Mouse (Mus musculus) forebrain, postnatal 0 days (tissue): ENCODE data around the gene Alpk1. TPM values are rescaled to one million over a fixed set of nuclear protein-coding genes. Genes with fewer than 3 reads are reported as not detected.

ENCODE experiments used
- ATAC-seq: fragments of 200-750 bp; cut with Nextera tagmentation; 2 replicates; pipeline ENCODE4 v1.8.0; 2017; ENCODE audit warnings: mild to moderate bottlenecking, moderate library complexity
- DNase-seq: peaks from one replicate; pipeline ENCODE4 v3.0.0-alpha.2; 2015
- H3K27ac ChIP-seq: fragments of 300-500 bp; sonication (generic); 2 replicates; pipeline ENCODE4 v1.5.1; 2014; ENCODE audit warnings: low read depth, mild to moderate bottlenecking, antibody characterized with exemption, low read length, moderate library complexity, mixed read lengths
- H3K27me3 ChIP-seq: fragments of 300-500 bp; sonication (generic); 2 replicates; pipeline ENCODE4 v1.6.1; 2014; ENCODE audit warnings: mild to moderate bottlenecking, low read length, mixed read lengths; ENCODE audit not compliant: insufficient read depth
- H3K36me3 ChIP-seq: fragments of 300-500 bp; sonication (generic); 2 replicates; pipeline ENCODE4 v1.6.1; 2014; ENCODE audit warnings: mild to moderate bottlenecking, moderate library complexity; ENCODE audit not compliant: insufficient read depth
- H3K4me1 ChIP-seq: fragments of 300-500 bp; sonication (generic); 2 replicates; pipeline ENCODE4 v1.6.1; 2014; ENCODE audit warnings: antibody characterized with exemption; ENCODE audit not compliant: insufficient read depth
- H3K4me2 ChIP-seq: fragments of 300-500 bp; sonication (generic); 2 replicates; pipeline ENCODE4 v1.6.1; 2014; ENCODE audit warnings: low read depth, mild to moderate bottlenecking, moderate library complexity
- H3K4me3 ChIP-seq: fragments of 300-500 bp; sonication (generic); 2 replicates; pipeline ENCODE4 v1.5.1; 2014; ENCODE audit warnings: low read depth, low read length, mixed read lengths
- H3K9ac ChIP-seq: fragments of 300-500 bp; sonication (generic); 2 replicates; pipeline ENCODE4 v1.6.1; 2014; ENCODE audit warnings: mild to moderate bottlenecking
- H3K9me3 ChIP-seq: fragments of 300-500 bp; sonication (generic); 2 replicates; pipeline ENCODE4 v1.6.1; 2016; ENCODE audit warnings: low read length
- CTCF ChIP-seq: sonication (generic); IDR thresholded peaks from 2 replicates; pipeline ENCODE4 v1.5.1; 2016; ENCODE audit warnings: antibody characterized with exemption, control low read depth, low read depth
- WGBS: fragments of 180-500 bp; shearing (Covaris S2); extraction: QIAGEN DNeasy Blood & Tissue Kit; methylation state at CpG from one replicate; pipeline ENCODE4 v1.1.7; 2014; 5-methylcytosine and 5-hydroxymethylcytosine counted together
- polyA plus RNA-seq: library from polyadenylated mRNA; unstranded; fragments of >200 nt; fragmentation: Nextera tagmentation; extraction: Ambion mirVana; gene quantifications from 2 replicates; pipeline ENCODE4 v1.2.1, GENCODE M21; 2015
- total RNA-seq: library from RNA; depleted of rRNA; stranded (reverse); fragments of >200 nt; gene quantifications from 2 replicates; pipeline ENCODE4 v1.2.3, GENCODE M21; 2014

Gene Alpk1
- total and polyA plus RNA-seq, 2 experiments from 2014 or later = 0.30 to 3.5 TPM

- TF ChIP-seq CTCF = no peak
- WGBS = 91% methylated on average over 9 of the region's 9 CpGs
- no peak overlapping the region for H3K27ac ChIP-seq
These were observed 594 bp upstream of the Alpk1 start for GRCm38 (mm10) chr3:127780921-127781320.

GRCm38 (mm10) chr3:127769146-127769545 lies 11.2 kb downstream of the Alpk1 start:
- ATAC-seq (no peak), DNase-seq (no peak)
- Histone ChIP-seq H3K9ac (no peak overlapping the region), H3K4me1 (no peaks in the 10 kb centered on the region), H3K4me2 (no peak overlapping the region), H3K36me3 (no peaks in the 10 kb centered on the region), H3K4me3 (no peak overlapping the region), H3K9me3 (no peaks in the 10 kb centered on the region), H3K27ac (no peak overlapping the region), H3K27me3 (no peaks in the 10 kb centered on the region)
- 90% methylated on average over 11 of the region's 11 CpGs for WGBS
- TF ChIP-seq CTCF = no peak

More at GRCm38 (mm10) chr3:127780921-127781320, 594 bp upstream of the Alpk1 start:
- 0 out of 2 replicates have a peak, but pooled peaks cover 4% of the 10 kb centered on the region for H3K4me1 ChIP-seq
- no peak overlapping the region for H3K4me2 ChIP-seq
- H3K9me3 ChIP-seq = no peaks in the 10 kb centered on the region
- H3K36me3 ChIP-seq = no peaks in the 10 kb centered on the region
- H3K27me3 ChIP-seq = no peaks in the 10 kb centered on the region
- no peak overlapping the region for H3K9ac ChIP-seq
- H3K4me3 ChIP-seq = no peak overlapping the region
- ATAC-seq (no peak), DNase-seq (no peak)

GRCm38 (mm10) chr3:127765971-127766370 lies 14.4 kb downstream of the Alpk1 start:
- H3K27ac ChIP-seq = no peak overlapping the region
- DNase-seq (no peak), ATAC-seq (no peak)
- no peak overlapping the region for H3K4me2 ChIP-seq
- no peaks in the 10 kb centered on the region for H3K27me3 ChIP-seq
- TF ChIP-seq CTCF = no peak
- no peaks in the 10 kb centered on the region for H3K4me1 ChIP-seq
- H3K36me3 ChIP-seq = no peaks in the 10 kb centered on the region
- H3K9me3 ChIP-seq = no peaks in the 10 kb centered on the region
- no peak overlapping the region for H3K9ac ChIP-seq
- 73% methylated on average over 3 of the region's 3 CpGs for WGBS
- no peak overlapping the region for H3K4me3 ChIP-seq

GRCm38 (mm10) chr3:127764541-127764940 lies 15.8 kb downstream of the Alpk1 start:
- H3K9me3 ChIP-seq = no peaks in the 10 kb centered on the region
- DNase-seq (no peak), ATAC-seq (no peak)
- no peak overlapping the region for H3K9ac ChIP-seq
- TF ChIP-seq CTCF = no peak
- no peak overlapping the region for H3K27ac ChIP-seq
- no peaks in the 10 kb centered on the region for H3K27me3 ChIP-seq
- H3K4me2 ChIP-seq = no peak overlapping the region
- 59% methylated on average over 5 of the region's 5 CpGs for WGBS
- no peak overlapping the region for H3K4me3 ChIP-seq
- H3K4me1 ChIP-seq = no peaks in the 10 kb centered on the region
- no peaks in the 10 kb centered on the region for H3K36me3 ChIP-seq

GRCm38 (mm10) chr3:127763076-127763612 lies 17.2 kb downstream of the Alpk1 start:
- peak; percentile 68 for DNase-seq
- no peak overlapping the region for H3K4me2 ChIP-seq
- H3K27me3 ChIP-seq = no peaks in the 10 kb centered on the region
- H3K4me1 ChIP-seq = no peaks in the 10 kb centered on the region
- no peak overlapping the region for H3K27ac ChIP-seq
- no peak for ATAC-seq
- H3K36me3 ChIP-seq = no peaks in the 10 kb centered on the region
- TF ChIP-seq CTCF = peak; percentile 79
- H3K9me3 ChIP-seq = no peaks in the 10 kb centered on the region
- H3K4me3 ChIP-seq = no peak overlapping the region
- 19% methylated on average over 7 of the region's 7 CpGs for WGBS
- H3K9ac ChIP-seq = no peak overlapping the region

- Histone ChIP-seq H3K9me3 (no peaks in the 10 kb centered on the region), H3K4me3 (no peak overlapping the region), H3K27ac (no peak overlapping the region), H3K36me3 (no peaks in the 10 kb centered on the region), H3K9ac (no peak overlapping the region), H3K4me2 (no peak overlapping the region), H3K27me3 (no peaks in the 10 kb centered on the region), H3K4me1 (no peaks in the 10 kb centered on the region)
- no peak for TF ChIP-seq CTCF
- 62% methylated on average over 8 of the region's 8 CpGs for WGBS
- DNase-seq (no peak), ATAC-seq (no peak)
These were observed 17.9 kb downstream of the Alpk1 start for GRCm38 (mm10) chr3:127762403-127762802.

GRCm38 (mm10) chr3:127759212-127759611 lies 21.1 kb downstream of the Alpk1 start:
- DNase-seq (peak; percentile 83), ATAC-seq (peak; percentile 85)
- no peaks in the 10 kb centered on the region for H3K36me3 ChIP-seq
- H3K27ac ChIP-seq = no peak overlapping the region
- no peak overlapping the region for H3K4me2 ChIP-seq
- TF ChIP-seq CTCF = peak; percentile 78
- 8% methylated on average over 8 of the region's 8 CpGs for WGBS
- H3K9ac ChIP-seq = no peak overlapping the region
- no peak overlapping the region for H3K4me3 ChIP-seq
- no peaks in the 10 kb centered on the region for H3K9me3 ChIP-seq
- H3K4me1 ChIP-seq = no peaks in the 10 kb centered on the region
- no peaks in the 10 kb centered on the region for H3K27me3 ChIP-seq
